Mouse (Mus musculus): Measurements from ENCODE around the gene Tubg2. TPM values are rescaled to one million over a fixed set of nuclear protein-coding genes. Genes with fewer than 3 reads are reported as not detected.

Tubg2 gene
- total RNA-seq, 1 experiment: 0.31 TPM

DNA sequence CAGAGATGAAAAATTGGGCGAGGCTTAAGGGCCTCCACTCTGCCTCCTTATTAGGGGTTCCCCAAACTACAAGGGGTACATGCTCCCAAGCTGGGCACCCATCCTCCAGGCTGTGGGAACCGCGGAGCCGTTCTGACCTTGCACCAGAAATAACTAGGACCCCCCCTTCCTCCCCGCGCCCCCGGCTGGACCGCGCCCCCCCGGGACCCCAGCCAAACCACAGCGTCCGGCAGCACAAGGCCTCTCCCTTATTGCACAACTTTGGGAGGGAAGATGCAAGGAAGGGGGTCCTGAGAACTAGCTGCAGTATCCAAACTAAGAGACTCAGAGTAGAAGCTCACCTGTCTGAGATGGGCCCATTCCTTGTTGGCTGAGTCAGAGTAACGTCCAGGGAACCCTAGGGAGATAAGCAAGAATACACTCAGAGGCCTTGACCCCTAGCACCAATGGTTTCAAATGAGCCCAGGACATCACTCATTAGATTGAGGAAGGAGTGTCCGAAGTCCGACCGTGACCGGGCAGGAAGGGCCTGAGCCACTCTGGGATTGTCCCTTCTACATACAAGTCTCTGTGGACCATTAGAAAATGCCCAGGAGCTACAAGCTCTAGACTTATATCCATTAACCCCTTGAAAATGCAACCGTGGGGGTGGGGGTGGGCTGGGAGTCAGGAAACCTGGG lies 12.7 kb downstream of the Tubg2 start:
- no peak for DNase-seq (ENCODE audit: low read depth, low spot score)
- Histone ChIP-seq H3K27ac (ENCODE audit: insufficient read depth, low read depth, low read length, poor library complexity, severe bottlenecking) (no peak overlapping the region), H3K4me1 (ENCODE audit: control insufficient read depth in 2 of 2, insufficient read depth in 2 of 2, low read length in 2 of 2, poor library complexity in 1 of 2) (peaks cover 0 to 10% of the 10 kb centered on the region in 2 experiments; a peak in 2 of 4 replicates), H3K9ac (ENCODE audit: insufficient read depth, low read depth, low read length, poor library complexity, severe bottlenecking) (no peak overlapping the region), H3K4me3 (ENCODE audit: insufficient read depth in 1 of 2, low read depth in 1 of 2, low read length in 2 of 2, poor library complexity in 1 of 2, severe bottlenecking in 1 of 2) (no peak overlapping the region), H3K36me3 (ENCODE audit: control insufficient read depth, insufficient read depth, low read length, poor library complexity, severe bottlenecking) (peaks cover 2% of the 10 kb centered on the region; the same call in 1 of the 2 replicates), H3K9me3 (ENCODE audit: control insufficient read depth, insufficient read depth, low read depth, low read length) (no peaks in the 10 kb centered on the region)
- in situ Hi-C loops (cut with MboI; ENCODE audit: low sequenced_read_pairs in 2 of 2, unreplicated experiment in 2 of 2): no loop called here
- TF ChIP-seq ZC3H11A (IDR thresholded peaks at IDR 0.05; ENCODE audit: borderline replicate concordance, low read depth, low read length): no peak
- TF ChIP-seq CHD2 (IDR thresholded peaks at IDR 0.05; ENCODE audit: low read depth, low read length): no peak
- no peak for TF ChIP-seq ZNF384 (IDR thresholded peaks at IDR 0.05; ENCODE audit: low read depth, low read length)
- no peak for TF ChIP-seq HCFC1 (IDR thresholded peaks at IDR 0.05; ENCODE audit: borderline replicate concordance, insufficient read depth, low read length)
- TF ChIP-seq MAFK (IDR thresholded peaks at IDR 0.05; ENCODE audit: insufficient read depth, low read depth, low read length): no peak

DNA sequence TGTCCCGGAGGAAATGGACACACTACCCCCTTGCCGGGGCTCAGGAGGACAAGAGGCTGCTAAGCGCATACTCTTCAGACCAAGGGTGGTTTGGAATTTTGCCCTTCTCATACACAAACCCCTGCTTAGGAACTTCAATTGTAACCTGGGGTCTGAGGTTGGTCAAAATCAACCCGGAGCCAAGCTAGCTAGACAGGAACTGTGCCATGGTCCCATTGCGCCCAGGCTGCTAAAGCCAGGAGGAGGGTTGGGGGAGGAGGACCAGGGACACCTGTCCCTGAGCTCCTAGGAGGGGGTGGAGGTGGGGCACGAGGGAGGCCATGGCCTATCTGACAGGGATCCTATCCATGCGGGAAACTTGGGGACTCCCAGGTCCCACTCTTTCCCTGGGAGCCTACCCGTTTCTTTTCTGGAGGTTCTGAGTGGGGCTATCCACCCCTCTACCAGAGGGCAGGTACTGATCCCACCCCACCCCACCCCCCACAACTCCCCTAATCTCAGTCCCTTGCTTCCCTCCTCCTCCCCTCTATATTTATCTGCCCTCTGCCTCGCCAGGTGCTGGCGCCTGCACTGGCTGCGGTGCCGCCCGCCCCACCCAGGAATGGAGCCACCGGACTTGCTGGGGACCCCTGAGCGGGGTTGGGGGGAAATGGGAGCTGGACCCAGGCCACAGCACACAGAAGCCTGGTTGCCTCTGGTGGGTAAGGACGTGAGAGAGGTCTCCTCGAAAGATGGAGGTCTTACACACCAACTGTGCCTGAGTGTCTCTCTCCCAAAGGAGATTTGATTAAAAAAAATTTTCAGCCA lies 13.8 kb downstream of the Tubg2 start:
- H3K36me3 ChIP-seq (ENCODE audit: control insufficient read depth, insufficient read depth, low read length, poor library complexity, severe bottlenecking): peaks cover 2% of the 10 kb centered on the region; the same call in 1 of the 2 replicates
- peak overlapping the region; percentile 78 to 96; a peak in 3 of 4 replicates for H3K4me3 ChIP-seq (ENCODE audit: insufficient read depth in 1 of 2, low read depth in 1 of 2, low read length in 2 of 2, poor library complexity in 1 of 2, severe bottlenecking in 1 of 2)
- H3K9me3 ChIP-seq (ENCODE audit: control insufficient read depth, insufficient read depth, low read depth, low read length): no peaks in the 10 kb centered on the region
- peaks cover 0 to 7% of the 10 kb centered on the region in 2 experiments; a peak in 1 of 4 replicates for H3K4me1 ChIP-seq (ENCODE audit: control insufficient read depth in 2 of 2, insufficient read depth in 2 of 2, low read length in 2 of 2, poor library complexity in 1 of 2)
- no peak for DNase-seq (ENCODE audit: low read depth, low spot score)
- no peak overlapping the region for H3K9ac ChIP-seq (ENCODE audit: insufficient read depth, low read depth, low read length, poor library complexity, severe bottlenecking)
- TF ChIP-seq ZNF384 (IDR thresholded peaks at IDR 0.05; ENCODE audit: low read depth, low read length) (no peak), MAFK (IDR thresholded peaks at IDR 0.05; ENCODE audit: insufficient read depth, low read depth, low read length) (no peak), HCFC1 (IDR thresholded peaks at IDR 0.05; ENCODE audit: borderline replicate concordance, insufficient read depth, low read length) (no peak), CHD2 (IDR thresholded peaks at IDR 0.05; ENCODE audit: low read depth, low read length) (no peak), ZC3H11A (IDR thresholded peaks at IDR 0.05; ENCODE audit: borderline replicate concordance, low read depth, low read length) (no peak)
- no peak overlapping the region for H3K27ac ChIP-seq (ENCODE audit: insufficient read depth, low read depth, low read length, poor library complexity, severe bottlenecking)
- in situ Hi-C loops (cut with MboI; ENCODE audit: low sequenced_read_pairs in 2 of 2, unreplicated experiment in 2 of 2): no loop called here

DNA sequence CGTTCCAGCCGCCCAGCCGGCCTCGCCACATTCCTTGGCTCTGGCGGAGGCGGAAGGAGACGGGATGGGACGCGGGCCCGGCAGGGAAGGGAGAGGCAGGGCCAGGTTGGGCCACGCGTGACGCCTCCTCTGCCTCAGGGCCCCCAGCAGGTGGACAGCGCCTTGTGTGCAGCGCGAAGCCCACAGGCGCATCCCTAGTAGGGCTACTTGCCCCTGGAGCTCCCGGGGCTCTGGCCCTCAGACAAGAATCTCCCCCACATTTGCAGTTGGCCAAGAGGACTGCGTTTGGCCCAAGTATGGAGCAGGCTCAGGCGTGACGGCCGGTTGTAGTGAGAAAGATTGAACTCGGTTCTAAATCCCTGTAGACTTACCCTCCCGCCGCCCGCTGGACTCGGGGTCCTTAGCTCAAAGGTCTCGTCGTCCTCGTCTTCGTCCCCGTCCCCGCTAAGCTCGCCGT lies 14.7 kb downstream of the Tubg2 start, which contains the start of gene Cntnap1:
TSS of gene Cntnap1 (plus strand) at position 170 of the 457 bp plus-strand sequence.
- peak within 1 kb of the TSS; percentile 78 to 96 for H3K4me3 ChIP-seq (ENCODE audit: insufficient read depth in 1 of 2, low read depth in 1 of 2, low read length in 2 of 2, poor library complexity in 1 of 2, severe bottlenecking in 1 of 2)
- H3K36me3 ChIP-seq (ENCODE audit: control insufficient read depth, insufficient read depth, low read length, poor library complexity, severe bottlenecking): peaks cover 2% of the 10 kb centered on the region; the same call in 1 of the 2 replicates
- DNase-seq (ENCODE audit: low read depth, low spot score): no peak
- H3K9me3 ChIP-seq (ENCODE audit: control insufficient read depth, insufficient read depth, low read depth, low read length): no peaks in the 10 kb centered on the region
- H3K27ac ChIP-seq (ENCODE audit: insufficient read depth, low read depth, low read length, poor library complexity, severe bottlenecking): no peak within 1 kb of the TSS
- H3K9ac ChIP-seq (ENCODE audit: insufficient read depth, low read depth, low read length, poor library complexity, severe bottlenecking): peak within 1 kb of the TSS; percentile 67
- H3K4me1 ChIP-seq (ENCODE audit: control insufficient read depth in 2 of 2, insufficient read depth in 2 of 2, low read length in 2 of 2, poor library complexity in 1 of 2): peaks cover 0 to 7% of the 10 kb centered on the region in 2 experiments; a peak in 1 of 4 replicates
- in situ Hi-C loops (cut with MboI; ENCODE audit: low sequenced_read_pairs in 2 of 2, unreplicated experiment in 2 of 2): no loop called here
- no peak for TF ChIP-seq ZC3H11A (IDR thresholded peaks at IDR 0.05; ENCODE audit: borderline replicate concordance, low read depth, low read length)
- TF ChIP-seq HCFC1 (IDR thresholded peaks at IDR 0.05; ENCODE audit: borderline replicate concordance, insufficient read depth, low read length): no peak
- TF ChIP-seq CHD2 (IDR thresholded peaks at IDR 0.05; ENCODE audit: low read depth, low read length): no peak
- no peak for TF ChIP-seq ZNF384 (IDR thresholded peaks at IDR 0.05; ENCODE audit: low read depth, low read length)
- no peak for TF ChIP-seq MAFK (IDR thresholded peaks at IDR 0.05; ENCODE audit: insufficient read depth, low read depth, low read length)

DNA sequence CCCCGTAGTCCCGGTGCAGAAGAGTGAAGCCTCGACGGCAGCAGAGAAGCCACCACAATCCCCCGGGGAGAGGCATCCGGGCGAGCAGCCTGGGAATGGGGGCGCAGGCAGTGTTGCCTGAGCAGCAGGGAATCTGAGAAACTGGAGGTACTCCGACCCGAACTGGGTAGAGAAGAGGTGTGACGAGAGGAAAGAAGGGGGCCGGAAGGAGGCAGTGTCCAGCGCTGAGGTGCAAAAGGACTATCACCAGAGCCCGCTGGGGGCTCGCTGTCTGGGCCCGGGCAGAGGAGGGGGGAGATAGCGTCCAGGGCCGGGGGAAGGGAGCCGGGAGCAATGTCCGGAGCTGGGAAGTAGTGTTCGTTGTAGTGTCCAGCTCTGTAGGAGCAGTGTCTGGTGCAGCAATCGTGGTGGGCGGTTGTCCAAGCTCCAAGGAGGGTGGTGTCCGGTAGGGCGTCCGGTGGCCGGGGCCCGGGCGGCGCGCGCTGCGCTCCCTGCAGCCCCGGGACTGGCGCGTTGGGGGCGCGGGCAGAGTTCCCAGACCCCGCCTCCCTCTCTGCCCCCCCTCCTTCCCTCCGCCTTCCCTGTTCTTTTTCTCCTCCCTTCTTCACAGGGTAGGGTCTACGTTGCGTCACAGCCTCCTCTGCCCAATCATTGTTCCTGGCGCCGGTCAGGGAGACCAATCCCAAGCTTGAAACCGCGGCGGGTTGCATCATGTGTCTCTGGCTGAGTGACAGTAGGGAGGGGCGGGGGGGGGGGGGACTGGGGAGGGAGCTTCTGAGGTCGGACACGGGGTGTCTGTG lies 15.3 kb downstream of the Tubg2 start, which contains the start of gene Plekhh3:
TSS of gene Plekhh3 (minus strand) at position 541 of the 800 bp plus-strand sequence.
- peaks cover 2% of the 10 kb centered on the region; the same call in 1 of the 2 replicates for H3K36me3 ChIP-seq (ENCODE audit: control insufficient read depth, insufficient read depth, low read length, poor library complexity, severe bottlenecking)
- peak within 1 kb of the TSS; percentile 78 to 96 for H3K4me3 ChIP-seq (ENCODE audit: insufficient read depth in 1 of 2, low read depth in 1 of 2, low read length in 2 of 2, poor library complexity in 1 of 2, severe bottlenecking in 1 of 2)
- no peak within 1 kb of the TSS for H3K27ac ChIP-seq (ENCODE audit: insufficient read depth, low read depth, low read length, poor library complexity, severe bottlenecking)
- DNase-seq (ENCODE audit: low read depth, low spot score): peak; percentile 98
- in situ Hi-C loops (cut with MboI; ENCODE audit: low sequenced_read_pairs in 2 of 2, unreplicated experiment in 2 of 2): no loop called here
- H3K4me1 ChIP-seq (ENCODE audit: control insufficient read depth in 2 of 2, insufficient read depth in 2 of 2, low read length in 2 of 2, poor library complexity in 1 of 2): peaks cover 0 to 7% of the 10 kb centered on the region in 2 experiments; a peak in 1 of 4 replicates
- H3K9ac ChIP-seq (ENCODE audit: insufficient read depth, low read depth, low read length, poor library complexity, severe bottlenecking): peak within 1 kb of the TSS; percentile 67
- no peaks in the 10 kb centered on the region for H3K9me3 ChIP-seq (ENCODE audit: control insufficient read depth, insufficient read depth, low read depth, low read length)
- no peak for TF ChIP-seq ZNF384 (IDR thresholded peaks at IDR 0.05; ENCODE audit: low read depth, low read length)
- peak; percentile 59; the same call in 1 of the 2 replicates for TF ChIP-seq CHD2 (IDR thresholded peaks at IDR 0.05; ENCODE audit: low read depth, low read length)
- no peak for TF ChIP-seq ZC3H11A (IDR thresholded peaks at IDR 0.05; ENCODE audit: borderline replicate concordance, low read depth, low read length)
- TF ChIP-seq MAFK (IDR thresholded peaks at IDR 0.05; ENCODE audit: insufficient read depth, low read depth, low read length): no peak
- TF ChIP-seq HCFC1 (IDR thresholded peaks at IDR 0.05; ENCODE audit: borderline replicate concordance, insufficient read depth, low read length): peak; percentile 40; the same call in 1 of the 2 replicates

All from ES-E14 (cell line).